Mouse (Mus musculus) cerebellum, adult 11 months (tissue): Measurements from ENCODE around the gene Gdf9.
A peak's percentile ranks its signal among the peaks of the same experiment; 100 is the strongest.
"Not testable (repeated sequence)": the region's sequence is repeated elsewhere in the genome, so short reads cannot be mapped to it uniquely, and the experiment has no call there.

ENCODE experiments used
- DNase-seq: peaks from one replicate; pipeline ENCODE4 v3.0.0; 2022

Gene Gdf9

GRCm38 (mm10) chr11:53430670-53431346, at the start of gene Gdf9, which contains the start of gene Uqcrq:
TSS of gene Gdf9 (plus strand) at chr11:53431023.
TSS of gene Uqcrq (minus strand) at chr11:53430831.
- DNase-seq, result peak; percentile 100

GRCm38 (mm10) chr11:53383758-53384428, 46.9 kb upstream of the Gdf9 start:
- DNase-seq, result no peak

- no peak for DNase-seq
These were observed 37.0 kb upstream of the Gdf9 start for GRCm38 (mm10) chr11:53393856-53394255.

GRCm38 (mm10) chr11:53403638-53404037, 27.2 kb upstream of the Gdf9 start:
- DNase-seq, result no peak

GRCm38 (mm10) chr11:53411738-53412137, 19.1 kb upstream of the Gdf9 start:
- no peak for DNase-seq

GRCm38 (mm10) chr11:53413871-53414270, 17.0 kb upstream of the Gdf9 start:
- DNase-seq, result no peak

GRCm38 (mm10) chr11:53418048-53418447, 12.8 kb upstream of the Gdf9 start:
- no peak for DNase-seq

- DNase-seq, result no peak
These were observed 7.8 kb upstream of the Gdf9 start, which contains the start of gene Leap2 for GRCm38 (mm10) chr11:53423036-53423435. TSS of gene Leap2 (minus strand) at chr11:53423170.

- no peak for DNase-seq
These were observed 6.0 kb upstream of the Gdf9 start for GRCm38 (mm10) chr11:53424826-53425225.

- DNase-seq, result no peak
These were observed 5.6 kb upstream of the Gdf9 start for GRCm38 (mm10) chr11:53425251-53425650.

GRCm38 (mm10) chr11:53425711-53426255, 5.0 kb upstream of the Gdf9 start:
- DNase-seq, result no peak

- DNase-seq, result not testable (repeated sequence)
These were observed 3.9 kb upstream of the Gdf9 start for GRCm38 (mm10) chr11:53426914-53427313.

GRCm38 (mm10) chr11:53427993-53428715, 2.7 kb upstream of the Gdf9 start:
- no peak for DNase-seq

GRCm38 (mm10) chr11:53428716-53429057, 2.1 kb upstream of the Gdf9 start:
- DNase-seq, result no peak

GRCm38 (mm10) chr11:53429182-53429581, 1.6 kb upstream of the Gdf9 start:
- no peak for DNase-seq

GRCm38 (mm10) chr11:53430300-53430669, 538 bp upstream of the Gdf9 start:
- no peak for DNase-seq

GRCm38 (mm10) chr11:53431347-53432056, 679 bp downstream of the Gdf9 start:
- DNase-seq, result no peak

- DNase-seq, result no peak
These were observed 2.2 kb downstream of the Gdf9 start for GRCm38 (mm10) chr11:53433057-53433456.

GRCm38 (mm10) chr11:53435504-53435903, 4.7 kb downstream of the Gdf9 start:
- DNase-seq, result no peak

- no peak for DNase-seq
These were observed 5.5 kb downstream of the Gdf9 start for GRCm38 (mm10) chr11:53436338-53436737.

- no peak for DNase-seq
These were observed 11.1 kb downstream of the Gdf9 start for GRCm38 (mm10) chr11:53441921-53442320.

GRCm38 (mm10) chr11:53443861-53444260, 13.0 kb downstream of the Gdf9 start:
- DNase-seq, result no peak

GRCm38 (mm10) chr11:53445562-53445961, 14.7 kb downstream of the Gdf9 start:
- DNase-seq, result no peak
